Mouse (Mus musculus): ENCODE measurements at regions not wholly inside any gene's neighbourhood (a gene's known extent, or its start where the extent isn't known, plus 50 kb on each side); places are given as distances from the start of the nearest gene placed in this dataset.
"Not testable (repeated sequence)": the region's sequence is repeated elsewhere in the genome, so short reads cannot be mapped to it uniquely, and the experiment has no call there.

- DNase-seq (ENCODE audit: low spot score in 2 of 2) = no peak
Measured at GRCm38 (mm10) chr3:137217926-137218325, 122.9 kb upstream of the Emcn start.

GRCm38 (mm10) chr3:137226151-137226550 is 114.7 kb upstream of the Emcn start:
- DNase-seq (ENCODE audit: low spot score in 2 of 2) = no peak

GRCm38 (mm10) chr3:137227122-137227838 is 113.6 kb upstream of the Emcn start:
- DNase-seq (ENCODE audit: low spot score in 2 of 2) = no peak

- no peak for DNase-seq (ENCODE audit: low spot score in 2 of 2)
Measured at GRCm38 (mm10) chr3:137228416-137228815, 112.5 kb upstream of the Emcn start.

- no peak for DNase-seq (ENCODE audit: low spot score in 2 of 2)
Measured at GRCm38 (mm10) chr3:137242877-137243276, 98.0 kb upstream of the Emcn start.

GRCm38 (mm10) chr3:137263907-137264306 is 77.0 kb upstream of the Emcn start:
- DNase-seq (ENCODE audit: low spot score in 2 of 2) = no peak

- DNase-seq (ENCODE audit: low spot score in 2 of 2) = no peak
Measured at GRCm38 (mm10) chr3:137267752-137268151, 73.1 kb upstream of the Emcn start.

- DNase-seq (ENCODE audit: low spot score in 2 of 2) = no peak
Measured at GRCm38 (mm10) chr3:137275444-137275843, 65.4 kb upstream of the Emcn start.

- no peak for DNase-seq (ENCODE audit: low spot score in 2 of 2)
Measured at GRCm38 (mm10) chr3:137279284-137279683, 61.6 kb upstream of the Emcn start.

GRCm38 (mm10) chr3:137281052-137281451 is 59.8 kb upstream of the Emcn start:
- DNase-seq (ENCODE audit: low spot score in 2 of 2) = no peak

- DNase-seq (ENCODE audit: low spot score in 2 of 2) = not testable (repeated sequence)
Measured at GRCm38 (mm10) chr3:137287558-137287957, 53.3 kb upstream of the Emcn start.

- DNase-seq (ENCODE audit: low spot score in 2 of 2) = peak in 1 of 2 experiments; percentile 16
Measured at GRCm38 (mm10) chr3:137288301-137288942, 52.4 kb upstream of the Emcn start.

GRCm38 (mm10) chr3:137288943-137289682 is 51.8 kb upstream of the Emcn start:
- DNase-seq (ENCODE audit: low spot score in 2 of 2) = no peak

- no peak for DNase-seq (ENCODE audit: low spot score in 2 of 2)
Measured at GRCm38 (mm10) chr3:137289683-137289984, 51.2 kb upstream of the Emcn start.
